Mouse (Mus musculus) forebrain, embryonic 15.5 days (tissue): ENCODE results near the gene Dpysl5. TPM values are rescaled to one million over a fixed set of nuclear protein-coding genes. Genes with fewer than 3 reads are reported as not detected.
A peak's percentile ranks its signal among the peaks of the same experiment; 100 is the strongest.
"Not testable (repeated sequence)": the region's sequence is repeated elsewhere in the genome, so short reads cannot be mapped to it uniquely, and the experiment has no call there.

Experiments used
- ATAC-seq: fragments of 200-750 bp; cut with Nextera tagmentation; replicated peaks from 2 replicates; pipeline ENCODE4 v1.8.0; 2017; ENCODE audit warnings: mild to moderate bottlenecking, moderate TSS enrichment, moderate library complexity
- H3K27ac ChIP-seq: fragments of 300-500 bp; sonication (generic); replicated peaks from 2 replicates; pipeline ENCODE4 v1.5.1; 2015; ENCODE audit warnings: mild to moderate bottlenecking, inconsistent platforms
- H3K27me3 ChIP-seq: fragments of 300-500 bp; sonication (generic); 2 replicates; pipeline ENCODE4 v1.6.1; 2015; ENCODE audit warnings: inconsistent platforms
- H3K36me3 ChIP-seq: fragments of 300-500 bp; sonication (generic); 2 replicates; pipeline ENCODE4 v1.6.1; 2015; ENCODE audit warnings: mild to moderate bottlenecking, inconsistent platforms
- H3K4me1 ChIP-seq: fragments of 300-500 bp; sonication (generic); 2 replicates; pipeline ENCODE4 v1.6.1; 2015; ENCODE audit warnings: inconsistent platforms
- H3K4me2 ChIP-seq: fragments of 300-500 bp; sonication (generic); replicated peaks from 2 replicates; pipeline ENCODE4 v1.6.1; 2015; ENCODE audit warnings: mild to moderate bottlenecking, inconsistent platforms
- H3K4me3 ChIP-seq: fragments of 300-500 bp; sonication (generic); 2 replicates; pipeline ENCODE4 v1.5.1; 2015; ENCODE audit warnings: mild to moderate bottlenecking, inconsistent platforms
- H3K9ac ChIP-seq: fragments of 300-500 bp; sonication (generic); replicated peaks from 2 replicates; pipeline ENCODE4 v1.6.1; 2015; ENCODE audit warnings: mild to moderate bottlenecking, inconsistent platforms
- H3K9me3 ChIP-seq: fragments of 300-500 bp; sonication (generic); 2 replicates; pipeline ENCODE4 v1.6.1; 2016; ENCODE audit warnings: inconsistent platforms
- WGBS: fragments of 180-500 bp; shearing (Covaris S2); methylation state at CpG from one replicate; pipeline ENCODE4 v1.1.7; 2015; ENCODE audit warnings: mixed read lengths; 5-methylcytosine and 5-hydroxymethylcytosine counted together
- polyA plus RNA-seq: library from polyadenylated mRNA; unstranded; fragments of >200 nt; fragmentation: Nextera tagmentation; extraction: Ambion mirVana; gene quantifications from 2 replicates; pipeline ENCODE4 v1.2.1, GENCODE M21; 2015

Dpysl5 gene
- polyA plus RNA-seq, 1 experiment from 2014 or later: 216 TPM

DNA sequence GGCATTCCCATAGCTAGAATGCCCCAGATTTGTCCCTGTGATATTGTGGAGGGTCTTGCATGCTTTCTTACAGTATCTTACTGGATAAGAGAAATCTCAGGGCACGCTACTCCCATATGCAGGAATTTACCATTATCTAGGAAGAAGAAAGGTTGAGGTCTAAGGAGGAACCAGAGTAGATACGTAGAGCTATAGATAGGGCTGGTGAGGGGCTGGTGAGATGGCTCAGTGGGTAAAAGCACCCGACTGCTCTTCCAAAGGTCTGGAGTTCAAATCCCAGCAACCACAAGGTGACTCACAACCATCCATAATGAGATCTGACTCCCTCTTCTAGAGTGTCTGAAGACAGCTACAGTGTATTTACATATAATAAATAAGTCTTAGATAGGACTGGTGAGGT lies 33.3 kb upstream of the Dpysl5 start:
- H3K27ac ChIP-seq, H3K36me3 ChIP-seq, ATAC-seq, H3K27me3 ChIP-seq, H3K9ac ChIP-seq, H3K4me2 ChIP-seq, H3K4me1 ChIP-seq, H3K9me3 ChIP-seq, H3K4me3 ChIP-seq: not testable (repeated sequence)
- WGBS: 95% methylated on average over 3 of the region's 3 CpGs

DNA sequence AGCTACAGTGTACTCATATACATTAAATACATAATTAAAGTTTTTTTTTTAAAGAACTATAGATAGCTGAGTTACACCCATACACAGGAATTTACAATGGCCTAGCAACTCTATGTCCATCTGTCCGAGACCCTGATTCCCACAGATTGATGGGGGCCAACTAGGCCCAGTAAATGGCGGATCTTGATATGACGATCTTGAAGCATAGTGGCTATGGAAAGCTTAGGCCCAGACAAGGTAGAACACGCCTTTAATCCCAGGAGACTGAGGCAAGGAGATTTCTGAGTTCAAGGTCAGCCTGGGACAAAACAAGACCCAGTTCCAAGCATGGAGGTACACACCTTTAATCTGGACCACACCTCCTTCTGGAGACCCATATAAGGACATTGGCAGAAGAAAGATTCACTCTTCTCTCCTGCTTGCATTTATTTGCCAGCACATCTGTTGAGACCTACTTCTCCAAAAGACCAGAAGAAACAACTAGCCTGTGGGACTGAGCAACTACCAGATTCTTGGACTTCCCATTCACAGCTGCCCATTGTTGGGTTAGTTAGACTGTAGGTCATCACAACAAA lies 32.6 kb upstream of the Dpysl5 start:
- WGBS: 96% methylated on average over 4 of the region's 4 CpGs
- Histone ChIP-seq H3K27me3 (no peaks in the 10 kb centered on the region), H3K9me3 (no peaks in the 10 kb centered on the region), H3K27ac (no peak overlapping the region), H3K4me3 (no peak overlapping the region), H3K36me3 (no peaks in the 10 kb centered on the region), H3K4me1 (no peaks in the 10 kb centered on the region), H3K4me2 (no peak overlapping the region), H3K9ac (no peak overlapping the region)
- no peak for ATAC-seq

DNA sequence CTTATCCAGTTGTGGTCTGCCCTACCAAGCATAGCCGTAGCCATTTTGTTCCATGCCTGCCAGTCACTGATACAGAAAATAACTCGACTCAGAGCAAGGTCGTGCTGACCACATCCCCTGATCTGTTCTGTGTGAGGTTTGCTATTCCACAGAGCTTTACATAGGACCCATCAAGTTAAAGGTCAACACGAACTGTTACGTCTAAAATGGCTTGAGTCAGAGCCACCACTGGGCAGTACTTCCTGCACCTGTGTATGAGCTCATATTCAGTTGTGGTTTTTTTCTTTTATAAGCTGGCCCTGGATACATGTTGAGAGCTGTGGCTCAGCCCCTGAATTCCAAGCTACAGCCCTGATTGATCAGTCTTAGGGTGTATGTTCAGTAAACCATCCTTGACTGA lies 31.8 kb upstream of the Dpysl5 start:
- Histone ChIP-seq H3K4me2 (no peak overlapping the region), H3K4me3 (no peak overlapping the region), H3K27ac (no peak overlapping the region), H3K4me1 (no peaks in the 10 kb centered on the region), H3K27me3 (no peaks in the 10 kb centered on the region), H3K9me3 (no peaks in the 10 kb centered on the region), H3K36me3 (no peaks in the 10 kb centered on the region), H3K9ac (no peak overlapping the region)
- WGBS: 90% methylated on average over 5 of the region's 5 CpGs
- no peak for ATAC-seq

DNA sequence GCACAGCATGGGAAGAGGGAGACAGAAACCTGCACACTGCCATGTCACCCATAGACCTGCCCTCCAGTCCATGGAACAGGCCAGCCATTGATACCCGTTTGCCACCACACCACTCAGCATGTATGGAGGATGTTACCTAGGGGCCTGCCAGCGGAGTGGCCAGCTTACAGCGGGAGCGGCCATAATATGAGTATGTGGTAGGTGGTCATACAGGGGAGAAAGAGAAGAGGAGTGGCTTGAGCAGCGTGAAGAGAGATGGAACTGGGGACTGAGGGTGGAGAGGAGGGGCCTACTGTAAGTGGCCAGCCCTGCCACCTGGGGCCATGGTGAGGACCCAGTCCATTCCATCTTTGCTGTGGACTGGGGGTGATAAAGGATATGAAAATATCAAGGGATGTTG lies 29.4 kb upstream of the Dpysl5 start:
- Histone ChIP-seq H3K9me3 (no peaks in the 10 kb centered on the region), H3K9ac (no peak overlapping the region), H3K27ac (no peak overlapping the region), H3K36me3 (no peaks in the 10 kb centered on the region), H3K4me3 (no peak overlapping the region), H3K4me2 (no peak overlapping the region), H3K27me3 (no peaks in the 10 kb centered on the region), H3K4me1 (no peaks in the 10 kb centered on the region)
- no peak for ATAC-seq
- 89% methylated on average over 5 of the region's 5 CpGs for WGBS

DNA sequence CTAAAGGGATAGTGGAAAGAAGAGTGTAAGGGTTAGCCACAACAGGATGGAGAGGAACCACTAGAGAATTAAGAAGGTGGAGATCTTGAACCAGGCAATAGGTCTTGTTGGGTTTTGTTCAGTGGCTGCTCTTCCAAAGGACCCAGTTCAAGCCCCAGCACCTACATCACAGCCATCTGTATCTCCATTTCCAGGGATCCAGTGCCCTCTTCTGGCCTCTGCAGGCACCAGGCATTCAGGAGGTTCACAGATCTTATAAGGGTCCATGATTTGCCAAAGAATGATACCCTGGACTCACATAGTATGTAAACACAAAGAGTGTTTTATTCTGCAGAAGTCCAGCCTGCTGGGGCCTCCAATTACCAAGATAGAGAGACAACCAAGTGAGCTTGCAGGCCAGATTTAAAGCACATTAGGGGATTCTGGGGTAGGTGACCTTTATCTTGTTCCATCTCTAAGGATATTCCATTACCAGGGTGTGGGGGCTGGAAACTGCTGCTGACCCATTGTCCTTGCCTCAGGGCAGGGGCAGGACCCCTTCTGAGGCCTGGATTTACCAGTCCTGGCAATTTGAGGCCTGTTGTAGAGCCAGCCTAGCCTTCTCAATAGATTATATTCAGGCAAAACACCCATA lies 28.3 kb upstream of the Dpysl5 start:
- Histone ChIP-seq H3K4me2 (no peak overlapping the region), H3K27me3 (no peaks in the 10 kb centered on the region), H3K9ac (no peak overlapping the region), H3K4me3 (no peak overlapping the region), H3K36me3 (no peaks in the 10 kb centered on the region), H3K27ac (no peak overlapping the region), H3K4me1 (no peaks in the 10 kb centered on the region), H3K9me3 (no peaks in the 10 kb centered on the region)
- no peak for ATAC-seq

DNA sequence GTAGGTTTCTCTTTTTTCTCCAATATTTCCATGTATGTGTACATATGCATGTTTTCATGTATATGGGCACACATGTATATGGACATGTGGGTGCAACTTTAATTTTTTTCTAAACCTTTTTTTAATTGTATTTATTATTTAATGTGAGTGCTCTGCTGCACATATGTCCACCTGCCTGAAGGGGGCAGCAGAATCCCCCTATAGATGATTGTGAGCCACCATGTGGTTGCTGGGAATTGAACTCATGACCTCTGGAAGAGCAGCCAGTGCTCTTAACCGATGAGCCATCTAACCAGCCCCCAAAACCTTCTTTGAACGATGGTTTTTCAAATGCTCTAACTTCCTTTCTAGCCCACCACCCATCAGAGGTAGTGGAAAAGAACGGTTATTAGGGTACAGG lies 27.4 kb upstream of the Dpysl5 start:
- H3K4me3 ChIP-seq: no peak overlapping the region
- H3K4me2 ChIP-seq: no peak overlapping the region
- no peak overlapping the region for H3K9ac ChIP-seq
- 83% methylated on average over 3 of the region's 3 CpGs for WGBS
- no peak for ATAC-seq
- no peaks in the 10 kb centered on the region for H3K36me3 ChIP-seq
- no peaks in the 10 kb centered on the region for H3K4me1 ChIP-seq
- H3K27ac ChIP-seq: no peak overlapping the region
- H3K27me3 ChIP-seq: no peaks in the 10 kb centered on the region
- H3K9me3 ChIP-seq: no peaks in the 10 kb centered on the region

DNA sequence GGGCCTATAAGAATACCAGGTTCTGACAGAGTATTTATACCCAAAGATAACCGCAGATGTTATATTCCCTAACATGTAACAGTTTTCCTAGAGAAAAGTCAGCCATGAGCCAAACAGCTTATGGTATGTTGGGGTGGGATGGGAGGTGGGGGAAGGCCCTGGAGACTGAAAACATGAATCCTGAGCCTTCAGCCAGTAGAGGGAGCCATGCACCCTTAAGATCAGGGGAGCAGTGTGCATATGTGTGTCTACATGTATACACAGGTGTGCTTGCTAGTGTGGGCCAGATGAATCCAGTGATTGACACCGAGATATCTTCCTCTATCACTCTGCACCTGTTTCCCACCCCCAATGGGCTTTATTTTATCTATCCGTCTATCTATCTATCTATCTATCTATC lies 24.6 kb upstream of the Dpysl5 start:
- Histone ChIP-seq H3K4me1 (no peaks in the 10 kb centered on the region), H3K27me3 (no peaks in the 10 kb centered on the region), H3K9ac (no peak overlapping the region), H3K4me3 (no peak overlapping the region), H3K9me3 (no peaks in the 10 kb centered on the region), H3K4me2 (no peak overlapping the region), H3K27ac (no peak overlapping the region), H3K36me3 (no peaks in the 10 kb centered on the region)
- ATAC-seq: no peak
- WGBS: 71% methylated on average over 3 of the region's 3 CpGs

DNA sequence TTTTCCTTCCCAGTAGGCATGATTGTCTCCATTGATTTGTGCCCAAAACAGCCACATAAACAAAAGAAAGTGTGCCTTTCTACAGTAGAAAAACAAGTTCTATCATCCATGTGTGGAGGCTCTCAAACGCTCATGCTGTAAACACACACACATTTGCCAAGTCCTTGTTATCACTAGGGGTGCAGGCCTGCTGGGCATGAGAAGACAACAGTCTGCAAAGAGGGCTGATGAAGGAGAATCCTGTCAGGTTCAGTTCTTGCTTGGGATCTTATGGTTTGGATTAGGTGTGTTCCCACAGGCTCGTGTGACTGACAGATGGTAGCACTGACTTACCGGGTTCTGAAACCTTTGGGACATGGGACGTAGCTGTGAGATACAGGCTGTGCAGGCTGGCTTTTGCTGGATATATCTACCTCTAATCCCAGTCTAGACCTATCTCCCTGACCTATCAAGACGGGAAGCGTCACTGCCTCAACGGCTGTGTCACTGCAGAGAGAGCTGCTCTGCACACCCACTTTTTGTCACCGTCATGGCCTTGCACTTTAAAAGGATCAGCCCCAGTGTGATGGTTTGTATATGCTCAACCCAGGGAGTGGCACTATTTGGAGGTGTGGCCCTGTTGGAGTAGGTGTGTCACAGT lies 10.9 kb upstream of the Dpysl5 start:
- no peaks in the 10 kb centered on the region for H3K27me3 ChIP-seq
- no peak overlapping the region for H3K4me2 ChIP-seq
- H3K27ac ChIP-seq: no peak overlapping the region
- no peaks in the 10 kb centered on the region for H3K9me3 ChIP-seq
- 85% methylated on average over 8 of the region's 8 CpGs for WGBS
- H3K36me3 ChIP-seq: no peaks in the 10 kb centered on the region
- H3K4me3 ChIP-seq: no peak overlapping the region
- H3K4me1 ChIP-seq: no peaks in the 10 kb centered on the region
- no peak for ATAC-seq
- no peak overlapping the region for H3K9ac ChIP-seq

DNA sequence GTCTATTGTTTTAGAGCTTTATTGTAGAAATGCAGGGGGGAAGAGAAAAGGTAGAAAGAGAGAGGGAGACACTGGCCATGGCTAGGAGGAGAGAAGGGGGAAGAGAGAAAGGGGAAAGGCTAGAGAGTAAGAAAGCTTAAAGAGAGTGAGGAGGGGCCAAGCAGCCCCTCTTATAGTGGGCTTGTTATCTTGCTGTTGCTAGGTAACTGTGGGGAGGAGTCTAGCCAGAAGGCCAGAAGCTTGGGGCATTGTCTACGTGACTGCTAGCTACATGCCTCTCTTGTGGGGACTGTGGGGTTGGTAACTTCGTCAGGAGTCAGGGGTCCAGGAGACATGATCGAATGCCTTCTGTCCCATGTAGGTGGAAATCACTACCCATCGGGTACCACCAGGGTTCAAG lies 10.0 kb upstream of the Dpysl5 start:
- H3K36me3 ChIP-seq, ATAC-seq, H3K4me2 ChIP-seq, H3K4me3 ChIP-seq, H3K9ac ChIP-seq, H3K4me1 ChIP-seq, H3K27me3 ChIP-seq, H3K9me3 ChIP-seq, H3K27ac ChIP-seq: not testable (repeated sequence)
- 40% methylated on average over 4 of the region's 4 CpGs for WGBS

DNA sequence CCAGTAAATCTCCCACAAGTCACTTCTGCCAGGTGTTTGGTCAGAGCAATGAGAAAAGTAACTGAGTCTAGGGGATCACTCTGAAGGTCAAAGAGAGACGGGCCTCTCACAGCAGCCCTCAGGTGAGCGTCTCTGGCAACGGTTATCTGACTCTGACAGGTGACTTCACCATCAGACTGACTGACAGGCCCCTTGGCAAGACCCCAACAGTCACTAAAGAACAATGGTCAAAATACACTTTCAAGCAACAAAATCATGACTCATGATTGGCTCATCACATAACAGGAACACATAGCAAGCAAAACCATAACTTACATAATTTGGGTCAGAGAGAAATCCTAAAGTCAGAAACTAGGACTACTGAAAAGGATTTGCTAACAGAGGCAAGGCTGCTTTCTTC lies 9.5 kb upstream of the Dpysl5 start:
- no peaks in the 10 kb centered on the region for H3K27me3 ChIP-seq
- WGBS: 93% methylated on average over 3 of the region's 3 CpGs
- H3K36me3 ChIP-seq: no peaks in the 10 kb centered on the region
- no peak overlapping the region for H3K27ac ChIP-seq
- H3K4me3 ChIP-seq: no peak overlapping the region
- ATAC-seq: no peak
- no peak overlapping the region for H3K9ac ChIP-seq
- H3K9me3 ChIP-seq: no peaks in the 10 kb centered on the region
- H3K4me2 ChIP-seq: no peak overlapping the region
- H3K4me1 ChIP-seq: no peaks in the 10 kb centered on the region

DNA sequence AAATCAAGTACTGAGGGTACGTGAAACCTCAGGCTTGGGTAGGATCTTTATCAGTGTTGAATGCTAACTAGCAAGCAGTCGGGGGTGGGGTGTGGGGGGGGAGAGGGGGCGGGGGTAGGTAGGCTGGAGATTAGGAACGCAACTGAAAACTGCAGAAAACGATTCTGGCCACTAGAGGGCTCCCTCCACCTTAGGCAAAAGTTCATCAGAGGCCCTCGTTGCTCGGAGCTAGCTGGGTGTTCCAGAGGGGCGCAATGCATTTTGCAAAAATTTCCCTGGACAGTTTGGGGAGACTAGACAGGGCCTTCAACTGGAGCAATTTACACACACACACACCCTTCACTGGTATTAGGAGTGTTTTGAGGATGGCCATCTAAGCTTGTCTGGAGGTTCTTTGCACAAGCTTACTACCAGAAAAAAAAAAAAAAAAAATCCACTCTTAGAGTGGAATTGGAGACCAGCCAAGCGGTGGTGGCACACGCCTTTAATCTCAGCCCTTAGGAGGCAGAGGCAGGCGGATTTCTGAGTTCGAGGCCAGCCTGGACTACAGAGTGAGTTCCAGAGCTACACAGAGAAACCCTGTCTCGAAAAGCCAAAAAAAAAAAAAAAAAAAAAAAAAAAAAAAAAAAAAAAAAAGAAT lies 1.5 kb upstream of the Dpysl5 start:
- Histone ChIP-seq H3K4me2 (no peak overlapping the region), H3K4me1 (peaks cover 19% of the 10 kb centered on the region), H3K4me3 (no peak overlapping the region), H3K36me3 (no peaks in the 10 kb centered on the region), H3K9me3 (no peaks in the 10 kb centered on the region), H3K27ac (peak overlapping the region; percentile 97; the same call in 1 of the 2 replicates), H3K27me3 (no peaks in the 10 kb centered on the region), H3K9ac (no peak overlapping the region)
- ATAC-seq: no peak
- WGBS: 8% methylated on average over 13 of the region's 13 CpGs

DNA sequence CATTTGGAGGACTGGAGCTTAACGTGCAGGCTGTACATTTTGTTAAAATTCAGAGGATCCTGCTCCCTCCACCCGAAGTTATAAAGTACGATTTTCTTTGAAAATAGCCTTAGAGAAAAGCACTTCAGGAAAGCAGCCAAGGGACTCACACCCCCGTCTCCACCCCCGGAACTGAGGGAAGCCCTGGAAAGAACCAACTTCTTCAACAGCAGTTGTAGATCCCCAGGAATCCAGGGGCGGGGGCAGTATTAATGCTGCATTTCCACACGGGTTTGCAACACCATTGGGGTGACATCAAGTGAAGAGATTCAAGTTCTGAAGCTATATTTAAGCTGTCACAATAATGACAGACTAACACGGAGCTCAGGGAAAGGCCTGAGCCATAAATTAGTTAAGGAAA lies 878 bp upstream of the Dpysl5 start:
- Histone ChIP-seq H3K4me3 (peak overlapping the region; percentile 89), H3K27me3 (no peaks in the 10 kb centered on the region), H3K36me3 (no peaks in the 10 kb centered on the region), H3K9me3 (no peaks in the 10 kb centered on the region), H3K9ac (peak overlapping the region; percentile 79), H3K4me2 (peak overlapping the region; percentile 82), H3K4me1 (peaks cover 25% of the 10 kb centered on the region), H3K27ac (peak overlapping the region; percentile 97)
- no peak for ATAC-seq
- 30% methylated on average over 8 of the region's 8 CpGs for WGBS
